Mouse (Mus musculus) brain, adult 2 months (tissue): ENCODE data around the gene Pcbd1.

ENCODE experiments used
- DNase-seq: peaks from one replicate; pipeline ENCODE4 v3.0.0; 2011; ENCODE audit warnings: low read depth, low spot score

The Pcbd1 gene

DNA sequence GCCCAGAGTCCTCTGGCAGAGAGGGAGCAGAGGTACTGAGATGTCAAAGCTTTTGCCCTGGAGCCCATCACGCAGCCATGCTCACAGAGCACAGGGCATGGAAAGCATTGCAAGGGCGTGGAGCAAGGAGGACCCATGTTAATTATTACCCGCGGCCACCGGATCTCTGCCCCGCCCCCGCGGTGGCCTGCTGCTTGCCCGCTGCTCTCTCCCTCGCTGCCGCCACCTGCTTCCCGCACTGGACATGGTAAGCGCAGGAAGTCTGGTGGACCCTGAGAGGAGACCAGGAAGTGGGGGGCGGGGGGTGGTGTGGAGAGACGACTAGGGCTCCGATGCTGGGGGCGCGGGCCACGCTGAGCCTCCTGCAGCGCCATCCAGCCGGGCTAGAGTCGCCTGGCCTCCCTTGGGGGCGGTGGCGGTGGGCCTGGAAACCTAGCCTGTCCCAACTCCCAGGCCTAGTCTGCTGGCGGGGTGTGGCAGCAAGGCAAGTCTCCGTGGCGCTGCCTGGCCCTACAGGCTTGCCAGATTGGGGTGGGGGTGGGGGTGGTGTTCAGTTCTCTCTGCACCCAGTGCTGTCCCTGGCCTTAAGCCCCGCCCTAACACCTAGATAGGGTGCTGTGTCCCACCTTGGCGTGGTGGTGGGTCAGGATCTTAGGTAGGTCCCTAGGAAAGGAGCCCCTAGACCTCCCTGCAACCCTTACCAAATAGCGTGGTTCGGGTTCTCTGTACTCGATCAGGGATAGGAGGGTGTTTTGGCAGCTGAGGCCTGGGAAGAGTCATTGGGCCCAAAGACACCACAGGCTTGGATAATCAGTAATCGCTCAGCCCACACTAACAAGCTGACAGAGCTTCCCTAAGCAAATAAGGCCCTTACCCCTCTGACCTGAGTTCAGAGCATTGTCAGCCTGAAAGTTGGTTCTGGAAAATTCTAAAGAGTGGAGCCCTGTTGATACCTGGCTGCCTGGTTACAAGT is at the start of gene Pcbd1:
Pcbd1 (plus strand) TSS at position 162 of the 973 bp plus-strand sequence.
- DNase-seq: peak; percentile 30

DNA sequence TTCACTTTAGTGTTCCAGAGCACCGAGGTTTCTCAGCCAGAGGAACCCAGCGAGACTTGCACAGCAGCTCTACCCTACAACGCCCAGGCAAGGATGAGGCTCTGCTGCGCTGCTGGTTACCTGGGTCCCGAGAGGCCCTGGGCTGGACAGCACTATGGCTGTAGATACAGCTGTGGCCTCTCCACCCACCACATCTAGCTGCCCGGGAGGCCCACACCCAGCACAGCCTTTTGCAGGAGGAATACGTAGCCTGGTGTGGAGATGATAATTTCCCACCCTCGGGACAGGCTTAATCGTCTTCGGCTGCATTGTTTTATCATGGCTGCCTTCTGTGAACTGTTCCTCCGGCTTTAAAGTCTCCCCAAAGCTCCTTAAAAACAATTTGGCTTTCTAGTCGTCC is 49.5 kb upstream of the Pcbd1 start:
- no peak for DNase-seq

DNA sequence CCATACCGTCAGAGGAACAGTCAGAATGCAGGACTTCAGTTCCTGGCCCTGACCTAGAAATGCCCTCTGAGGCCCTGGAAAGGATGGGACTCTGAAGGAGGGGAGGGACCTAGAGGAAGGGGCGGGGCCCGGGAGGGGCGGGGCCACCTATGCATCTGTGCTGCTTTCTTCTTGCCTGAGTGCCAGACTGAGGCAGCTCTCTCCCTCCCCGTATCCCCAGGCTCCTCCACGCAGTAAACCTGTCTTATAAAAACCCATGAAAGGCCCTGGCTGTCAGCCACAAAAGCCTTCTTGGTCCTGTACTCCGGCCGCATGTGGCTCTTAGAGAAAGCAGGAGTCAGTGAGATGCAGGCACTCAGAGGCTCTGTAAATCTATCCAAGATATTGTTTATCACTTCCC is 44.0 kb upstream of the Pcbd1 start:
- DNase-seq: no peak

DNA sequence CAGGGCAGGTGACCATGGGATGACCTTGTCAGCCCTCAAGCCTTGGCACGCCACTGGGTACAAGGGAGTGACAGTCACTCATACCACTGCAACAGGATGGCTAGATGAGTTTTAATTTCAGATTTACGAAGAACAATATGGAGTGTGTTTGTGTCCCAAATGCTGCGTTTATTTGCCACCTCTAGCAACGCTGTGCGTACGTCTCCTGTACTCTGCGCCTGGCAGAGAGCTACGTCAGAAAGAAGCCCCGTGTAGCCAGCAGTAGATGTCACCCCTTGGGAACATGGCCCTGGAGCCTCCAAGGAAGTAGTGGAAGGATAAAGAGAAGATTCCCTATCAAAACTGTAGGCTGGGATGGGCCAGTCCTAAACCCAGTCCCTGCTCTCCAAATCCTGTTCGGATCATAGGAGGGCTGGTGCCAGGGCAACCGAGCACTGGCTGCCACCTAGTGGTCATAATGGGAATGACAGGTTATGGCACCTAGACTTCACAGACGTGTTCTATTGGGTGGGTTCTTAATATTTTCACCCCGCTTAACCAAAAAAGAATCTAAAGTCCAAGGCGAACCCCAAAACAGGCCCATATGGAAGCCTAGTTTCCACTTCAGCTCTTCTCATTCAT is 37.0 kb upstream of the Pcbd1 start:
- DNase-seq: peak; percentile 76

DNA sequence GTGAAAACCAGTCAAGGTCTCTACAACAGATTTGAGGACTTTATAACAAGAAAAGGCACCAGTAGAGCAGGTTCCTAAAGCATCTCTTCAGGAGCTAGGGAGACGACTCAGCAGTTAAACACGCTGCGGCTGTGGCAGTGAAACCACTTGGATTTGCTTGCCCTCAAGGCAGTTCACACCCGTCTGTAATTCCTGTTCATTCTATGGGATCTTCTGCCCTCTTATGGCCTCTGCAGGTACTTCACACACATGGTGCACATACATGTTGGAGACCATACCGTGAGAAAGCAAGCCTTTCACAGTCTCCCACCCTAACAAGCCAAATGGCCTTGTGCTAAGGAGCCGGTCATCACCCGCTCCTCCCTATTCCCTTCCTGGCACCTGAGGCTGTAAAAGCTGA is 32.5 kb upstream of the Pcbd1 start:
- no peak for DNase-seq

DNA sequence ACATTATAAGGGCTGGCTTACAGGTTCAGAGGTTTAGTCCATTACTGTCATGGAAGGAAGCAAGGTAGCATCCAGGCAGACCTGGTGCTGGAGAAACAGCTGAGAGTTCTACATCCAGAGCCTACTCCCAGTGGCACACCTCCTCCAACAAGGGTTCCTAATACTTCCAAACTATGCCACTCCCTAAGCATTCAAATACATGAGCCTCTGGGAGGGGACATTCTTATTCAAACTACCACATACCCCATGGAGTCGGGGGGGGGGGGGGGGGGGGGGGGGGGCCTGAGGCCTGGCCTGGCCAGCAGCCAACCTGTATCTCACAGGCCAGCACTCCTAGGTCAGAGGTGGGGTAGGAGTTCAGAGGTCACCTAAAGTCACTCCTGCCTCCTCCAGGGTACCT is 30.0 kb upstream of the Pcbd1 start:
- DNase-seq: no peak

DNA sequence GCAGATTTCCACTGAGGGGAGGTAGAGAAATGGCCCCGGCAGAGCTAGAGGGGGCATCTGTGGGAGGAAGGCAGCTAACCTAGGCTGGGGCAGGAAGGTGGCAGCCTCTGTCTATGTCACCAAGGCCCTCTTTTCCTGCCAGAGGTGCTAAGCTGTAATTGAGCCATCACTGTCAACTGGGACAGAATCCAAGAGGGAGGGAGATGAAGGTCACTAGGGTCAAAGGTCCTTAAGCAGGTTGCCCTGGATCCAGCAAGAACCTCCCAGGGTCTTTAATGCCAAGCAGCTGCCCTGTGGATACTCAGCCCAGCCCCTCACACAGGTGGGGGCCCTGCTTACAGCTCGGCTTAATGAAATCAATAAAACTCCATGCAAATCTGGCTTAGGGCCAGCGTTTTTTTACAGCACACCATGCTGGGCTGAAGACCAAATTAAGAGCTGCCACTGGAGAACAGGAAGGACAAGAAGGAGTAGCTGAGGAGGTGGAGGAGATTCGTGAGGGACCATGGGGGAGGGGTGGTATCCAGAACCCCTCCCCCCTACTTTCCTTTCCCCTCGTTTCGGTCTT is 29.5 kb upstream of the Pcbd1 start:
- DNase-seq: no peak

DNA sequence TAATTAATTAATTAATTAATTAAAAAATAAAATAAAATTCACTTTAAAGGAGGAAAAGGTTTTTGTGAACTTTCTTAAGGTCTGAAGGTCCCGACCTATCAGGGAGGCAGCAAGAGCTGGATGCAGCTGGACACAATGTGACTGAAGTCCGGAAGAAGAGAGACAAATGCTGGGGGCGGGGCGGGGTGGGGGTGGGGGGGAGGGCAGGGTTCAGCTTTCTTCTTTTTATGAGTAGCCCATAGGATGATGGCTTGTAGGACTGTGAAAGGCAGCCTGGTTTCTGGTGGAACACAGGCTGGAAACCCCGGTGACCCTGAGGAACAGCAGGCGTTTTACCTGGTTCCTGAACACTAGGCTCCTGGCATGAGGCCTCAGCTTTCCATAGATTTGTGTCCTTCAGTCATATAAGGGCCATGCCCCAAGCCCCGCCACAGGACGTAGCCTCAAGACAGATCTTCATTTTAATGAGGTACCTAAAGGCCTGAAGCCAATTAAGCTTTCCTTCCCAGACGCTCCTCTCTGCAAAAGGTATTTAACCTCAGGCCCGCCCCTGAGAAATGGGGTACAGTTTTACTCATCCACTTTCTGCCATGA is 25.8 kb upstream of the Pcbd1 start:
- no peak for DNase-seq

DNA sequence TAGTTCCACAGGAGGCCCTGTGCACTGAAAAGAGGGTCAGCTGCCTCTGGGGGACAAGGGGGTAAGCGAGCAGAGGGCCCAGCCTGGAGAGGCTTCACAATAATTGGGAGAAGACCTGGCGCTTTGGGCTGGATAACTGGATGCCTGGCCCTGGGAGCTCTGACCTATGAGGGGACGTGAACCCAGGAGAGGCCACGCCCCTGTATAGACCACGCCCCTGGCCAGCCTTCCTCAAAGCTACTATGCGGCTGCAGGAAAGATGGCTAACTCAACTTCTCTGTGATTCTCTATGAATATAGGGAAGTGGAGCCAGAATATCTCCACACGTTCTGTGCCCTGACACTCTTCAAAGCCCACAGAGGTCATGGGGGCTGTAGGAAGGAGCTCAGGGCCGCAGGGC is 24.5 kb upstream of the Pcbd1 start:
- DNase-seq: no peak

DNA sequence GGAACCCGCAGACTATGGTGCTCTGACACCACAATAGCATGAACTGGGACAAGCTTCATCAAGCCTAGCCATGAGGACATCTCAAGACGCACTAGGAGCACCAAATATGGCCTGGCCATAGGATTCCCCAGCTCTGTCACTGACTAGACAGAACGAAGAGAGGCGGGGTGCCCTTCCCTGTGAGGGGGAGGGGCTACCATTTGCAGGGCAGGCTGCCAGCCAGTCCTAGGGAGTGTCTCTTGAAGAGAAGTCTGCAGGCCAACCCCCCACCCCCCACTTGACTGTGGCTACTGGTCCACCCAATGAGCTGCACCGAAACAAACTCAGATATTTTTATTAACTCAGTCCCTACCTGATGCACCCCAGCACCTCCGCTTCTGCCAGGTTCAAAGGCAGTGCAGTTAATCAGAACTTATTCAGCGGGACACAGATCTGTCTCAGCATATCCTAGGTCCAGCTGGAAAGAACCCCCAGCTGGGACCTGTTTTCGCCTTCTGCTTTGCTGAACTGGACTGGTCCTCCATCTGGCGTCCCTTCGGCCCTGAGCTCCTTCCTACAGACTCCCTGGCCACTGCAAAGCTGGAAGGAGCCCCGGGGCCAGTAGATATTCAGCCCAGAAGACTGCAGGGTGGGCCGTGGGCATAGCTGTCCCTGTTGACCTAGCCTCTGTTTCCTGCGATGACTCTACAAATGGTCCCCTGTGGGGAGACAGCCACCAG is 23.7 kb upstream of the Pcbd1 start:
- peak; percentile 39 for DNase-seq

DNA sequence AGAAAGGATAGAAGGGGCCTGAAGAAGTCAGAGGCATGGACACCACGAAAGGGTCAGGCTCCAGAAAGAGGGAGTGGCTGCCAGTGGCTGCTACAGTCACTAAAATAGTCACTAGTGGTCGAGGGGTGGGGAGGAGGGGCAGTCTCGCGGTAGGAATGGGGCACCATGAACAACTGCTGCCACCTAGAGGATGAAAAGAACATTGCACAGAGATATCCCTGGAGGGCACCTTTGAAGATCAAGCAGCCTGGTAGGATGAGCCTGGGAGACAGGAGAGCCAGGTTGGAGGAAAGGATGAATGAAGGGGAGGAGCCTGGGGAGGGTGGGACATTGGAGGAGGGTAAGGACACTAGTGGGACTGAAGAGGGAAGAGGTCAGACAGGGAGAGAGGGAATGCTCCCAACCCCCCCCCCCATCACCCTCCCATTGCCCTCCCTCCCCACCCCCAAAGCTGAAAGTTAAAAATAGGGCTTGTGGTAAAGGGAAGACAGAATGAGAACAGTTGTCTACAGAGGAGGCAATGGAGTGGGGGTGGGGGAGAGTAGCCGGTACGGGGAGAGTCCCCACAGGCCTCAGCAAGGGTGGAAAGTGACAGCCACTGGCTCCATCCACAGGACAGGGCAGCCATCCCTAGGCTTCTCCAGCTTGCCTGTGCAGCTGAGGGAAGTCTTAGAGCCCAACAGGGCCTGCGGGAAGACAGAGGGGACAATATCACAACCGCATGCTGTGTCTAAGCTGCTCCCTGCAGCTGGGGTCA is 20.5 kb upstream of the Pcbd1 start:
- peak; percentile 86 for DNase-seq

DNA sequence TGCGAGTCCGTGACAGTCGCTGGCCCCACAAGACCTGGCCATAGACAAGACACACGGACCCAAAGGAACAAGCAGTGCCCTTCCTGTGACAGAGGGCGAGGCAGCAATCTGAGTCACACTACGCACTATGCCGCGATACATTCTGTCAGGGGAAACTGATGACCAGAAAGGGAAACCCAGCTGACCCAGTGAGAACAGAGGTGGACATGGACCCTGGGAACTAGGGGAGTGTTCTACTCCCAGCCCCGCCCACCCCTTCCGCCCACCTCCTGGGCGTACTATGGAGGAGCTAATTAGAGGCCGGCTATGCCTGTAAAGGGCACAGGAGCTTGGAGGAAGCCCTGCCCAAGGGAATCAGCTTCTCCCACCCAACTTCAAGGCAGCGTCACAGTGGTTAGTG is 19.9 kb upstream of the Pcbd1 start:
- no peak for DNase-seq

DNA sequence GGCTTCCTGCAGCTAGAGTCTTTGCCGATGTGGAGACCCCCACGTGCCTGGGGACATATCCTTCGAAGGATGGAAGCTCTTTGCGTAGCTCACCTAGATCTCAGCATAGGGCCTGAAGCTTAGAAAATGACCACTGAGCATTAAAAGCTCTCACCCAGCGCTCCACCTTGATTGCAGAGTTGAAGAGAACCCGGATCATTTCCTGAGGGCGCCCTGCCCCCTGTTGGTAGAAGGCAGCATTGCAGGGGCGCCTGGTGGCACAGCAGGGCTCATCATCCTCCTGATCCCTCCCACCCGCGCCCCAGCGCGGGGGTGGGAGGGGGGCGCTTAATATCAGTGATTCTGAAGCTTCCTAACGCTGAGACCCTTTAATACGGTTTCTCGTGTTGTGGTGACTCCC is 16.8 kb upstream of the Pcbd1 start:
- peak; percentile 41 for DNase-seq

DNA sequence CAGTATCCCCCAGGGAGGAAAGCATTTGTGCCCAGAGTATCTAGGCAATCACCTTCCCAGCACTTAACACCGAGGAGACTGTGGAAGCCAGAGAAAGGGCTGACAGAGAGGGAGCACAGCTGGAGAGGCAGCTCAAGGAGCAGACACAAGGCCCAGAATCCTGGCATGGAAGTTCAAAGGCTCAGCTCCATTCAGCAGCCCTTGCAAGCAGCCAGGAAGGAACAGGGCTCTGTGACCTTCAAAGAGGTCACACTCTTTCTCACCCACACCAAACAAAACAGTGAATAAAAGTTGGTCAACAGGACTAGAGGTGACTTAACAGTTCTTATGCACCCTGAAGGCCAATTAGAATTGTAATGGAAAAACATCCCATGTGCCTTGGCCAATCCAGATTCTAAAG is 14.5 kb upstream of the Pcbd1 start:
- no peak for DNase-seq

DNA sequence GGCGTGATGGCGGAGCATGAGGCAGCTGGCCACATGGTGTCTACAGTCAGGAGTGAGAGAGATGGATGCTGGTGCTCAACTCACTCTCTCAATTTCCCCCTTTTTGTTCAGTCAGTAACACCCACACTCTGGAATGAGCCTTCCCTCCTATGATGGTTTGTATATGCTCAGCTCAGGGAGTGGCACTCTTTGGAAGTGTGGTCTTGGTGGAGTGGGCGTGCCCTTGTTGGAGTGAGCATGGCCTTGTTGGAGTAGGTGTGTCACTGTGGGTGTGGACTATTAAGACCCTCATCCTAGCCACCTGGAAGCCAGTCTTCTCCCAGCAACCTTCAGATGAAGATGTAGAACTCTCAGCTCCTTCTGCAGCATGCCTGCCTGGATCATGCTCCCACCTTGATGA is 13.5 kb upstream of the Pcbd1 start:
- no peak for DNase-seq

DNA sequence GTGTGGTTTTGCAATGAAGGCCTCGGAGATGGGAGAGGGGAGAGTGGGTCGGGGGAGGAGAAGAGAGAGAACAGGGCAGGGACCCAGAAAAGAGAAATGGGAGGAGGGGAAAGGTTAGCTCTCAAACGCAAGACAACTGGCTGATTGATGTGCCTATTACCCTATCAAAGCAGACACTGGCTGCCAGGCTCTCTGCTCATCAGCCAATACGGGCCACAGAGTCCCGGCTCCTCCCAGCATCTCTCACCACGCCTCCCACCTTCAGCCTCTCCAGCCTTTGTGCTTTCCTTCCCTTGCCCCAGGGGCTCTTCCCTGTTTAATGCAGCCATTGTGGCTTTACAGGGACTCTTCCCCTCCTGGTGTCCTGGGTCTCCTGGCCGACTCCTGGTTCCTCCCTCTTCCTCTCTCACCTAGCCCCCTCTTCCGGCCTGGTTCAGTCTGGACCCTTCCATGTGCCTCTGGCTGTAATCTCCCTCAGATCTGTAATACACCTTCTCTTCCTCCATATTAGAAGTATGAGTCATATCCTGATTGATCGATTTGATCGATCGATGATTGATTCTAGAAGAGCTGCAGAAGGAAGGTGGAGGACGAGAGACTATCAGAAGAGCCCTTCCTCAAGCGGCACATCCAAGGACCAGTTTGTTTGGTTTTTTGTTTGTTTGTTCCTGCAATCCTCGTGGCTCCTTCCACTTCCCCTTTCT is 8.8 kb upstream of the Pcbd1 start:
- peak; percentile 74 for DNase-seq

DNA sequence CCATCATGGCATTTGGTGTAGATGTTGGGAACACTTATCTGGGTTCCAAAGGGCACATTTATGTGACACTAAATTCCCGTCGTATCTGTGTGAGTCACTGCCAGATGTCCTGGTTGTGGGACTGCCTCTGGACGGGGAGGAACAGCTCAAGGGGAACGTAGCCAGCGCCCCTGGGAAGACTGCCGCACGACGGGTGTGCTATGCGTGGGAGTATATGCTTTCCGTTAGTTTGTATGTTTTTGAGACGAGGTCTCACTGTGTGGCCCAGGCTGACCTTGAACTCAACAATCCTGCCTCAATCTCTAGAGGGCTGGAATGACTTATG is 8.2 kb upstream of the Pcbd1 start:
- no peak for DNase-seq

DNA sequence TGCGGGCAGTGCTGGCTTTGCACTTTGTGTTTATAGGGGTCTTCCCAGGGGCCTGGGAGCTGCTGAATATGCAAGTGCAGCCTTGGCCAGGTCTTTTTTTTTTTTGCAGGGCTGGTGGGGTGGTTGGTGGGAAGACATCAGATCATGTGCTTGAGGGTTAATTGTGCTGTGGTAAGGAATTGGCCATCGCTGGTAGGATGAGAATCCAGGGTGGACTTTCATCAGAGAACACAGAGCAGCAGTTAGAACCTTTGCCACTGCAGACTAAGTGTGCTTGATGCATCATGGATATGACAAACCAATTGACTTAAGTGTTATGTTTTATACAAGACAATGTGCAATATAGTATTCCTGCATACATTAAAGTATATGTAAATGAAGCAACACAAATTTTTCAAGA is 3.8 kb upstream of the Pcbd1 start:
- no peak for DNase-seq

DNA sequence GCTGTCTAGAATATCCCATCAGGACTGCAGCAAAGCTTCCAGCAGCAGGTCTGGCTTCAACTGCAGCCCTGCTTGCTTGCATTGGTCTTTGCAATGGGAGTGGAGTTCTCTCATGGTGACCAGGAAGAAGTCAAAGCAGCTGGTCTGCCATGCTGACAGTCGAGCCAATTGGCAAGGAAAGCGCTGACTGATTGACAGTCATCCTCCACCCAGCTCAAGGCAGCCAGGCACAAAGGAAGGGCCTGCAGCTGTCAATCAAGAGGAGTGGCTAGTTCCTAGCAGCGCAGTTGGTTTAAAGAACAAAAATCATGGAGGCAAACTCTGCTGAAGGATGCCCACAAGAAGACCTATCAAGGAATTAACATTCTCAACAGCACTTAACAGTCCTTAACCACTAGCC is 2.6 kb upstream of the Pcbd1 start:
- DNase-seq: no peak

DNA sequence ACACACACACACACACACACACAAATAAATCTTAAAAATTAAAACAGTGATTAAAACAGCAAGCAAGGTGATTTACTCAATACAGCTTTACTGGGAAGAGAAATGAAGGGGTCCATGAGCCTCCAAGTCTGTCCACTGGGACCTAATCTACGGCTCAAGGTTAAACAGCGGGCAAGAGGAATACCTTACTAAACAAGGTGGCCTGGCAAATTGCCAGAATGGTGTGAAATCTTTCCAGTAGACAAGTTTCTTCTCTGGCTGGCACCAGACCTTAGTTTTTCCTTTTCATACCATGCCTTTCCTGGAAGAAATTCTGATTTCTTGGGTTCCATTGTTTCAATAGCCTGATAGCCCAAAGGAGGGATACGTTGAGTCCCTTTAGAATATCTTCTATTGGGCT is 663 bp upstream of the Pcbd1 start:
- no peak for DNase-seq

DNA sequence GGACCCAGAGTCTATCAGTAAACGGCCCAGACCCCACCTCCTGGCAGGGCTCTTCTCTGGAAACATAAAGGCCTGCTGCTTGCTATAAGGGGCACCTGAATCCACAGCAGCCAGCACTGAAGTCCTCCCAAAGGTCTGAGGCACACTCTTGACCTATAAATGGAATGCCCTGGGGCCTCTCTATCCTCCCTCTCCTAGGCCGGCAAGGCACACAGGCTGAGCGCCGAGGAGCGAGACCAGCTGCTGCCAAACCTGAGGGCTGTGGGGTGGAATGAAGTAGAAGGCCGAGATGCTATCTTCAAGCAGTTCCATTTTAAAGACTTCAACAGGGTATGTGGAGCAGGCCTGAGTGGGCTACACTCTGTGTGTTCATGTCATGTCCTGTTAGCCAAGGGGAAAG is 2.7 kb downstream of the Pcbd1 start:
- no peak for DNase-seq
